Mouse (Mus musculus): ENCODE data around the gene Tenm3. TPM values are rescaled to one million over a fixed set of nuclear protein-coding genes. Genes with fewer than 3 reads are reported as not detected.

Tenm3 gene
- total RNA-seq, 2 experiments from 2014 or later, result not detected

DNA sequence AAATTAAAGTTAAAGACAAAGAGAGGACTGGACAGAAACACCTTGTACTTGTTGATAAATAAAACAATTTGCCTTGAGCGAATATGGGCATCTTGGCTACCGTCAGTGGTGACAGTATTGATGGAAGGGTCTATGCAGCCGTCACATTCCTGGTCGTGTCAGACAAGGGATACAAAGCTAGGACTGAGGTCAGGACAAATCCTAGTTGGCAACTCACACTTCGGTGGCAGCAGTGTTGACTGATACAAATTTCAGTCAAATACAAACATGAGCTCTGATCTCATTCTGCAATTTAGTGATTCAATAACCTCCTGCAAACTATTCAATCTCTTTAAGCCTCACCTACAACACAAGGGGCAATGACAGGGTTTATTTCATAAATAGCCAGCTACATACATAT is 298.1 kb downstream of the Tenm3 start:
- ATAC-seq (replicated peaks; ENCODE audit: low FRiP score, poor library complexity, severe bottlenecking), result no peak

DNA sequence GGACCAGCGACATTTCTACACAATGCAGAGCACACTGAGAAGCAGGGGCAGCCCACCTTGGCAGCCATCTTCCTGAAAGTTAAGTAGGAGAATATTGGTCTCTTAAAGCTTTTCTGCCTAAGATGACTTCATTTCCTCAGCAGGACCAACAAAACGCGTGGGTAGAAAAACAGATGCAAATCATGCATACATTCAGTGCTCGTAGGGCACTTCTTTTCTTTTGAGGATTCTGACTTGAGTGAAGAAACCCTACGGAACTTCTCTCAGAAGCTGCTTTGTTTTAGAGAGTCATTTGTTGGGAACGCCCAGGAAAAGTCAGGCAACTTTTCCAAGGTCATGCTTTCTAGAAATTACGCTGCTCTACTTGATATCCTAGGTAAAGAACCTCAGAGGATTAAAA is 298.9 kb downstream of the Tenm3 start:
- ATAC-seq (replicated peaks; ENCODE audit: low FRiP score, poor library complexity, severe bottlenecking), result no peak

DNA sequence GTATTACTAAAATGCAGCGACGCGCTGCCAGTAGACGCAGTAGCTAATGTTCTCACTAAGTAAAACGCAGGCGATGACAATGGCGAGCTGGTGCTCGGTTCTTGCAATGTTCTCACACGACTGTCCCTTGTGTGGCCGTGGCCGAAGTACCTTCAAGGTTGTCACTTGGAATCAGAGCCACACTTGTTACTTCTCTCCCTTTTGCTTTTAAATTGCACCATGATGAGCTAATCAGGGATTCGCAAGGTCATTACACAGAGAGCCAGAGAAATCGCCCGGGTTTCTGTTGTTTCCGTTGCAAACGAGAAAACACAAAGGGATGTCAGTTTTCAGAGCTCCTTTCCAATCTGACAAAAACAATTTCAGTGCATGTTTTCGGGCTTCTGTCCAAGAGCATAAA is 301.6 kb downstream of the Tenm3 start:
- no peak for ATAC-seq (replicated peaks; ENCODE audit: low FRiP score, poor library complexity, severe bottlenecking)

DNA sequence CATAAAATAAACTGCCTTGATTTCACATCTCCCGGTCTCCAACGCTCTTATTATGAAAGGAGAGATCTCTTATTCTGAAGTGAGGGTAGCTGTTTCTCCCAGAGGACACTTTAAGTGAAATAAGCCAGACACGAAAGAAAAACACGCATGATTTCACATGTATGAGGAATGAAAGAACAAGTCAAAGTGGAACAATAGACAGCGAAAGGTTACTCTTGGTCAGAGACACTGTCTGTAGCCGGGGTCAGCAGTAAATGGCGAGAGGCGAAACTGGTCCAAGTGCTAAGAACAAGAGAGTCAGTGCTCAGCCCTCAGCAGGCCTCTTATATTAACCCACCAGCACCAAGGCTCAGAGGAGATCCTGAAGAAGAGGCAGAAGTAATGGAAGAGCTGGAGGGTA is 302.9 kb downstream of the Tenm3 start:
- ATAC-seq (replicated peaks; ENCODE audit: low FRiP score, poor library complexity, severe bottlenecking), result no peak

DNA sequence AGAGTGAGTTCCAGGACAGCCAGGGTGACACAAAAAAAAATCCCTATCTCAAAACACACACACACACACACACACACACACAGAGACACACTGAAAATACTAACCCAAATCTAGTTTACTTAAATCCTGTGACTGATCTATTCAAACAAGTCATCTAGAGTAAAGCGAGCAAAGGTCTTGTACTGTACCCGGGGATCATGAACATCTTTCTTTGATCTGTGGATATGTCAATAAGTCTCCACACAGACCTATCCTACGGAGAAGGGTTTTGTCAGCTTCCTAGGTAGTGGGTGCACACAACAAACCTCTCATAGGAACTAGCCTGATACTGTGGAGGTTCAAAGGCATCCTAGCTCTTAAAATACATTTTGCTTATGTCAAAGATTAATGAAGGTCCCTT is 307.9 kb downstream of the Tenm3 start:
- ATAC-seq (replicated peaks; ENCODE audit: low FRiP score, poor library complexity, severe bottlenecking), result no peak

DNA sequence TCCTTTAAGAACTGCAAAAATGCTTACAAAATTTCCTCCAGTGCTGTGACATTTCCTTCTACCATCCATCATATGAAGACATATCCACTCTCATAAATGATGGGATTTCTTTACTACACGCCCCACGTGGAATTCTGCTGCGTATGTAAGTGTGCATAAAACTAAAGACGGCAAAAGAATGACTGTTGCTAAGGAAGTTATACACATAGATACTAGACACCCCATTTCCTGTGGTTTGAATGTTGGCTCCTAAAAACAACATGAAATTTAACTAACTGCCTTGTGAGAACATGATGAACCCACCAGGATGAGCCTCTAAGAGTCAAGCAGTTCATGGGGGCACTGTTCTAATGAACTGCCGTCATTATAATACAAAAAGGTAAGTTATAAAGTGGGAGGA is 312.0 kb downstream of the Tenm3 start:
- ATAC-seq (replicated peaks; ENCODE audit: low FRiP score, poor library complexity, severe bottlenecking), result no peak

DNA sequence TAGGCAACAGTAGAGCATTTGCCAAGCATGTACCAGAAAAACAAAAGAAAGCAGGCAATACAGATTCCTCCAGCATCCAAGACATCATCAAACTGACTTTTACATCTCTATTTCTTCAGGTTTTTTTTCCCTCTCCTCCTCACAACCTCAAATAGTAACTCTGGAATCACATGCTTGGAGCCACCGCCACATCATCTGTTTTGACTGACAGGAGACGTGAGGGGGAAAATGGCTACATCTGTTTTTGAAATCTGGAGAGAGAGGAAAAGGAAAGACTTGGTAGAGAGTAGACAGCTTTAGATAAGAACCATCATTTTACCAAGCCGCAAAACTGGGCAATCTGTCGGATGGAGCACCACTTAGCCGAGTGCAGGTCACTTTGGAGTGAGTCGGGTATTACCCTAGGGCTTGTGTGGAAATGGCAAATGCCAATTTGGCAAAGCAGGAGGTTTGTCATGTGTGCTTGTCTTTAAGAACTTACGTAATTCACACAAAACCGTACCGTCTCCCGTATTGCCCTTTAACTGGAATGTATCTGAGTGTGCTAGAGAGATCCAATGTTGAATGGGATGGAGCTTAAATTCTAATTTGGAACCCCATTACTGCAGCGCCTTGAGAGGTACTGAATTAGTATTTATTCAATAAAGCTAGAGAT is 312.7 kb downstream of the Tenm3 start:
- ATAC-seq (replicated peaks; ENCODE audit: low FRiP score, poor library complexity, severe bottlenecking), result no peak

DNA sequence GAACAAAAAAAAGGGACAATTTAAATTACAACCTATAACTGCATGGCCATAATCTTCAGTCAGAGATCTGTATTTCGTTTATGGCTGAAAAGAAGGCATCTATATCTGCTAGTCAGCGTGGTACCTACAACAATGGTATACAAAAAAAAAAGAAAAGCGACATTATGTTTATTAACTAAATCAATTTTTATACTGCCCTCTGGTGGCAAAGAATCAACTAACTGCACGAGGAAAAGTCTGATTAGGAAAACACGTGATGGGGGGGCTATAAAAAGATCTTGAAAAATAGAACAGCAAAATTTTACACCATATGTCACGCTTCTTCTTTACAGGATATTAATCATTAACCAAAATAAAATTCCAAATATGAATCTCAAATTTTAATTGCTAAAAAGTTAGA is 316.3 kb downstream of the Tenm3 start:
- no peak for ATAC-seq (replicated peaks; ENCODE audit: low FRiP score, poor library complexity, severe bottlenecking)

DNA sequence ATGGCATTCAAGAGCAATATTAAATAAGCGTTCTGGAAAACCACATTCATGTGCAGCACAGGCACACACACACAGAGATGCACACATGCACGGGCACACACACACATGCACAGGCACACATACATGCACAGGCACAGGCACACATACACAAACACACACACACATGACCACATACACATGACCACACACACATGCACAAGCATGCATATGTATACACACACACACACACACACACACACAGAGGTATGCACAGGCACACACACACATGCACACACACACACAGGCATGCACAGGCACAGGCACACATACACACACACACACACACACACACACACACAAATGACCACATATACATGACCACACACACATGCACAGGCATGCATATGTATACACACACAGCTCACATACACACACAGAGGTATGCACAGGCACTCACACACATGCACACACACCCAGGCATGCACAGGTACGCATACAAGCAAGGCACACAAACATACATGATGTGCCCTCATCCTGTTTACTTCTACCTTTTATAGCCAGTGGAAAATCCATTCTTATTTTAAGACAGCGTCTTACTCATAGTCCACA is 321.1 kb downstream of the Tenm3 start:
- ATAC-seq (replicated peaks; ENCODE audit: low FRiP score, poor library complexity, severe bottlenecking), result no peak

DNA sequence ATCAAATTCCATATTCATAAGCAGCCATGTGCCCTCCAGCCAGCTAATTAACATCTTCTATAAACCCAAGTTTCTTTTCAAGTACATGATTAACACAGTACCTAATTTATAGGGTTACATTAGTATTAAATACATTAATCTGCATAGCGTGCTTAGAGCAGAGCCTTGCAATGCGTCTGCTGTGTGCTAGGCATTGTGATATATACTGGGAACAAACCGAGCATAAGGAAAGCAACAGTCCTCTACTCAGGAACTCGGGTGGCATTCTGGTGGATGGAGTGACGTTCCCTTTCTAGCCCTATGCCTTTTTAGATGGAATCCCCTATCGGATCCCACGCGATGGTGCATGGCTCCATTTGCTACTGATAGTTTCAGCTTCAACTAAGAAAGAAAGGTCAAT is 321.7 kb downstream of the Tenm3 start:
- no peak for ATAC-seq (replicated peaks; ENCODE audit: low FRiP score, poor library complexity, severe bottlenecking)

DNA sequence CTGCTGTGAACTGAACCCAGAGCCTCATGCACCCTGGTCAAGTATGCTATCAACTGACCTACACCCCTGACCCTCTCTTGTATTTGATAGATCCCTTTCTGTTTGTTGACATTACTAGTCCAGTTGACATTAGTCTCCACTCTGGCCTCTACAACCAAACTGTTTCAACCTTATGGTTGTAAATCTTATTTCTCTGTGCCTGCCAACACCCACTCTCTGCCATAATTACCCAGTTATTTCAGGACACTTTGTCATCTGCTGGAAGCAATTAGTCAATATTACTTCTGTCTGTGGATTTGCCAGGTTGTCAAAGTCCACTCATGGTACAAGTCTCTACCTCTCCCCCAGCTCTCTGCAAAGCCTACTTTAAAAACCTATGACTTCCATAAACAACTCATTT is 326.3 kb downstream of the Tenm3 start:
- no peak for ATAC-seq (replicated peaks; ENCODE audit: low FRiP score, poor library complexity, severe bottlenecking)

DNA sequence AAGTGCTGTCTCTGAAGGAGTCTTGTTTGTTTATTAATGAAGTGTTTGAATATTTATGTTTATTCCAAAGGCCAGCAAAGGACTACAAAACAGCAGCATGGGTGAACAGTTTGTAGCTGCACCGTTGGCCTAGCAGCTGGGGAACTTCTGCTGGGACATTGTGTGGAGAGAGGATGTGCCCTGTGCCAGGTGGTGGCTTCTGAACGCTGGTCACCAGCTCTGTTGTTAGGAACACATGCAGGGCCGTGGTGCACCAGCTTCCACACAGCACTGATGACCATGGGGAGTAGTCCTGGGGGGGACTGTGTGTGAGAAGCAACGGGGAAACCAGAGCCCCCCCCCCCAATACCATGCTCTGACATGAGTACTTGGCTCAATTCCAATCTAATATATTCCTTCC is 329.5 kb downstream of the Tenm3 start:
- no peak for ATAC-seq (replicated peaks; ENCODE audit: low FRiP score, poor library complexity, severe bottlenecking)

DNA sequence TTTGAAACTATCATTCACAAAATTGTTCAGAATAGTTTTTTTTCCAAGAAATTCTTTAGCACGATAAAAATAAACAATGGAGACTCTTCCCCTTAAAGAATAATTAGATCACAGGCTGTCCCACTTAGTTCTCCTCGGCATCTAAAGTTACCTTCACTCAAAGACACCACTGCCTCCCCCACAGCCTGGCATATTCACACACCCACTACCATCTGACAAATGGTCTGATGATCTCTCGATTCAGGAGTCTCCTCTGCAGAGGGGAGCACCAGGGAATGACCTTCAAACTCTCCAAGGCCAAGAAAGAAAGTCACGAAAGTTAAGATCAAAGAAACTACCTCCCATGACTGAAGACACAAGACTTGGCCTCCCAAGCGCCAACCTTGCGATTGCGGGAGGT is 329.9 kb downstream of the Tenm3 start:
- ATAC-seq (replicated peaks; ENCODE audit: low FRiP score, poor library complexity, severe bottlenecking), result no peak

DNA sequence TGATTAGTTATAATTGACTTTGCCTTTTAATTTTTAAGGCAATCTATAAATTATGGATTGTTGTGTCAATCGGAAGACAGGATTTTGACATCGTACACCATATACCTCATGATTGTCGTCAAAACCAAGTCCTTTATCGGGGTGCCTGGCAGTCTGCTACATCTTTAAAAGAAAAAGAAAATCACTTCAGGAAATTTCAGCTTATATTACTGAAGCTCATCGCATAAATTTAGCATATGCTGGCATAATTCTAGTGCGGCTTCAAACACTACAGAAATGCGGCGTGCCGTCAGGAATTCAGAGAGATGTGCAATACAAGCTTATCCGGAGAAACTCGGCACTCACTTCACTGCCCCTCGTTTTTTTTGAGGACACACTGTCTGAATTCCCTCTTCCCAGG is 332.2 kb downstream of the Tenm3 start:
- no peak for ATAC-seq (replicated peaks; ENCODE audit: low FRiP score, poor library complexity, severe bottlenecking)

DNA sequence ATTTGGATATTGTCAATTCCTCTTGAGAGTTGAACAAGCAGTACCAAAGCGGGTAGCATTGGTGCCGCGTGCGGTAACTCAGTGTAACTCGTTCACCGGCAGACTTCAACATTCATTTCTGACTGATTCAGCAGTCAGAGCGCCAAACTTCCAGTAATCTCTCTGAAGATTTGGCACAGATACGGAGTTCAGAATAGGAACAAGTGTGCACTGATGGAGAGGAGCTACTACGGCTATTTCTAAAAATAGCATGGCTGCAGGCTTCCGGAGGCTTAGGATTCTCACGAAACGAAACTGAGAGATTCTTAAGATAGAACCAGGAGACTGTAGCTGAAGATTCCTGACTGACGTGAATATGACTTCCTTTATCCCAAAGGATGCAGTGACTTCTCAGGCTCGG is 332.6 kb downstream of the Tenm3 start:
- ATAC-seq (replicated peaks; ENCODE audit: low FRiP score, poor library complexity, severe bottlenecking), result no peak

DNA sequence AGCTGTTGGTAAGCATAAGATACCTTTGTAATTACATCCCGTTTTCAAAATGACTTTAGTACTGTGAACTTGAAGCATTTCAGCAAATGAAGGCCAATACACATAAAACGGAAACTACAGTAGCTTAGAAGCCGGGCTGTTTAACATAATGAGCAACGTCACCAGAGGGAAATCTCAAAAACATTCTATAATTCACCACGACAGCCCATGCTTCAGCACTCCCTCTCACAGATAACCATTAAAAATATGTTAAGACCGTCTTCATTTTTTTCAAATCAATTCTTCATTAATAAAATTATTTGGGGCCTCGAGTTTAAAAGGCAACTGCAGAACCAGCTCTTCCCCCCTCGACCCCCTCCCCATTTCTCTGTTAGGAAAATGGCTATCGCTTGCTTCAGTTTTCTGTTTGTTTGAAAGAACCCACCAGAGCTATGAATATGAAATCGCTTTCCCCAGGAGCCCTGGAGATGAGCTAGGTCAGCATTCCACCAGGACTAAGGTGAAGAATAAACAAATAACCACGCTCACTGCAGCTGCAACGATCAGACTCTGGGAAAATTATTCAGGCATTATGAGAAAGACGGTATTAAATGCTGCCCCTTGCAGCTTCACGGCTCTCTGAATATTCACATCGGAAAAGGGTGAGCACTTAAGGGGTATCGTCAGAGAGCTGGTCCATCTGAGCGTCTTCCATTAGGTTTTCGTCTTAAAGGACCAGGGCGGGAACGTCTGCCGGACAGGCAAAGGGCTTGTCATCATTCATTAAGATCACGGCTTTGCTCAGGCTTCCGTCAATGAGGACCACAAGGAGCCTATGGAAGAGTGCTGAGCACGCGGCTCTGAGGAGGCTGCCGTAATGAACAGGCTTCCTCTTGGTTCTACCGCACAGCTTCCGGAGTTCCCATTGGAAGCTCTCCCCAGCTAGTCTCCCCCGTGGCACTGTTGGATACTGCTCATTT is 334.8 kb downstream of the Tenm3 start:
- ATAC-seq (replicated peaks; ENCODE audit: low FRiP score, poor library complexity, severe bottlenecking), result no peak

DNA sequence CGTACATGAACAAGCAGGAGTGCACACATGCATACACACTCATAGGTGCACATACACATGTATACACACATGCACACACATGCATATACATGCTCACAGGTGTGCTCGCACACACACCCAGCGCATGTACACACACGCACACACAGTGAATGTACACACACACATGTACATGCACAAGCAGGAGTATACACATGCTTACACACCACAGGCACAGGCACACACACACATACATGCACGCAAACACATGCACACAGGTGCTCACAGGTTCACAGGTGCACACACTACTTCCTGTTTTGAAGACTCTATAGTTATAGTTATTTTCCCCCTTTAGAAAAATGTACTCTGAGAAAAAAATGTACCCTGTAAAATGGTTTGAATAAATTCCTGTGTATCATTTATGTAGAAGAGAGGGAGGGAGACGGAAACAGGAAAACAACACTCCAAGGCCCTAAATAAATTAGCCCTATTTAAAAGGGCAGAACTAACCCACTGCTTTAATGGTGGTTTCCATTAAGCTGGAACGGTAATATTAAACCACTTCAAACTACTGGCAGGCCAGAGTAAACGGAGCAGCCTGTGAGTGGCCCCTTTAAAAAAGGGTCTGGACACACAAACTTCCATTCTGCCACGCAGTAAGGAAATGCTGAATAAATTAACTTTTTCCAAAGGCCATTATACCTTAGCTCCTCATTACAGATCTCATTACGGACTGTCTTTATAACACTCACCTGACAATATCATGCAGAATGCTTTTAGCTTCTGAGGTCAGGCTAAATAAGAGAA is 335.8 kb downstream of the Tenm3 start:
- no peak for ATAC-seq (replicated peaks; ENCODE audit: low FRiP score, poor library complexity, severe bottlenecking)

DNA sequence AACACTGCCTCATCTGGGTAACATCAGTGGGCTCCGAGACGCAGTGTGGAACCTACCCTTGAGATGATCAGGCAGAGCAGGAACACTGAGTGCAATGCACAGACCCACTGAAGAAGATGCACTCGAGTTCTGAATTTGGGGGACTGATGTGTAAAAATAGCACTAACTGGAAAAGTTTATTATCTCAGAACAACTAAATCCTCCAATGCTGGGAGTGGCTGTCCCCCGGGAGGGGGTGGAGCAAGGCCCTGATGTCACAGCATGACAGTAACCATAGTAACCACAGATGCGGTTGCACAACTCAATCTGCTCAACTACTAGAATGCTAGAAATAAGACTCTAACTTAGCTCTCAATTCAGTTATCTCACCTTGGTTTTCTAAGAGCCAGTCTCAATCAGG is 351.3 kb downstream of the Tenm3 start:
- ATAC-seq (replicated peaks; ENCODE audit: low FRiP score, poor library complexity, severe bottlenecking), result no peak

DNA sequence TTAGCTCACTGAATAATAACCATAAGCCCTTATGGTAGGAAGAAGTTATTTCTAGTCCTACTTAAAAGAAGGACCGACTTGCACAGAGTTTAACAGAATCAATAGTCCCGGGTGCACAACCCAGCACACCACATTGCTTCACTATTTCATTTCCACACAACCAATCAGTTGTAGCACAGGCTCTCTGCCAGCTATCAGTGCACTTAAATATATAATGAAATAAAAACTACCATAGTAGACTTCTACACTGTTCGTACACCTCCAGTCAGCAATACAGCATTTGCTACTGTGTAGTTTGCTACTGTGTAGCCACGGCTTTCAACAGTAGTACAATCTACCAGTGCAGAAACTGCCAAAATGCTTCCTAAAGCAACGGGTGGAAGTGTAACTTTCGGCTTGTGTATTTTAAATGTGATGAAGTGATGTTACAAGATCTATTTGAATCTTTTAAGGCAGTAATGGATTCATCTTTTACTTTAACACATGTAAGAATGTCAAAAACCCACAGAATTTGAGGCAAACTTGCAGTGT is 353.1 kb downstream of the Tenm3 start:
- ATAC-seq (replicated peaks; ENCODE audit: low FRiP score, poor library complexity, severe bottlenecking), result no peak
